Mouse (Mus musculus) T-helper 2 cell (primary cell): ENCODE data around the gene Thap7.

Experiments used
- in situ Hi-C: fragments of 300-600 bp; cut with MboI, MseI; formaldehyde crosslinking; loops from one replicate; pipeline ENCODE4 v1.15.1; 2025; ENCODE audit warnings: high pct_unique_total_duplicates

The Thap7 gene

GRCm38 (mm10) chr16:17491154-17491553 lies 39.8 kb downstream of the Thap7 start:
- in situ Hi-C loops = no loop called here

- in situ Hi-C loops = no loop called here
These were observed 41.3 kb downstream of the Thap7 start, which contains the start of gene Aifm3 for GRCm38 (mm10) chr16:17489469-17490111. Aifm3 (plus strand) TSS chr16:17489611.

GRCm38 (mm10) chr16:17488478-17489468 lies 42.2 kb downstream of the Thap7 start:
- in situ Hi-C loops = no loop called here

GRCm38 (mm10) chr16:17486505-17486904 lies 44.4 kb downstream of the Thap7 start:
- in situ Hi-C loops = no loop called here

GRCm38 (mm10) chr16:17481465-17481864 lies 49.5 kb downstream of the Thap7 start:
- in situ Hi-C loops = no loop called here

- in situ Hi-C loops = no loop called here
These were observed 52.5 kb downstream of the Thap7 start for GRCm38 (mm10) chr16:17478331-17478943.
